Mouse (Mus musculus) retina, postnatal 1 day (tissue): ENCODE results near the gene Scgb1b10.
"Not testable (repeated sequence)": the region's sequence is repeated elsewhere in the genome, so short reads cannot be mapped to it uniquely, and the experiment has no call there.

Experiments
- DNase-seq: peaks from one replicate; pipeline ENCODE4 v3.0.0-alpha.2; 2012

The Scgb1b10 gene

GRCm38 (mm10) chr7:32100553-32100952 lies at the start of gene Scgb1b10:
Scgb1b10 (plus strand) TSS chr7:32100853.
- not testable (repeated sequence) for DNase-seq
